Comparison of ENCODE assay signal across 19 mouse cellular contexts in the genomic region with DNA sequence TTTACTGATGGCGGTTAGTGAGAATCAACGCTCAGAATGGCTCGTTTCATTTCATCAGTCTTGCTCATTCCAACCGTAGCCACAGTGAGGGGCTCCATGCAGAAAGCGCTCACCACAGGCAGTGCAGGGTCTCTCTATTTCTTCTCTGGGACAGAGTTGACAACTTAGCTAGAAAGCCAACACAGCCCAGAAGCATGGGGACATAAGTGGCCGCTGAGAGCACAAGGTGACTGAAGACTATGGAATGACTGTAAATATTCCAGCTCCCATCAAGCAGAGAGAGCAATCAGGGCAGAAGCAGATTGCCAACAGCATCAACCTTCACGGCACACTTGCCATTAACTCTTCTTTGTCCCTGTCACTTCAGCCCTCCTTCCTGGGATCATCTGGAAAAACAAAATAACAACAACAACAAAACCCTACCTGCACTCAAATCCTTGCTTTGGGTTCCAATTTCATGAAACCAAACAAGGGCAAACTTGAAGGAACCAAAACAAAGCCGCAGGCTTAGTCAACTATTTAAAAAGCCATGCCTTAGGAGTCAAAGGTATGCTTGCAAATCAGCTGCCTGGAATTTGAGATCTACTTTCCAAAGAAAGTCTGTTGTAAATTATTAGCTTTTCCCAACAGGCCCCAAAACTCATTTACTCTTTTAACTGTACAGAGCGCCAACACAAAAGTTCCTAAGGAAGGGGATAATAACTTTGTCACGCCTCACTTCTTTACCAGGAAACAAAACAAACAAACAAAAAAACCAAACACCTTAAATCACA. TPM values are rescaled to one million over a fixed set of nuclear protein-coding genes. Genes with fewer than 3 reads are reported as not detected.
DNase-seq lines count a peak whose midpoint lies in the region; ATAC-seq lines count a peak whose summit lies in the region.
"Had no signal": no experiment of that assay in that cellular context is flagged by ENCODE, and none has a peak within 500 bp of the region (broad histone marks: within the 10 kb centered on the region; RNA-seq: fewer than 3 reads in every experiment).

No protein-coding gene starts in this region.

- H3K27me3 ChIP-seq in intestine, embryonic 15.5 days (replicated peaks), result no peaks in the 10 kb centered on the region
- H3K27me3 ChIP-seq in intestine, embryonic 16.5 days (replicated peaks; ENCODE audit: control insufficient read depth, insufficient read depth, low read length), result no peaks in the 10 kb centered on the region
- H3K27me3 ChIP-seq in embryonic facial prominence, embryonic 15.5 days, result no peaks in the 10 kb centered on the region
- H3K27me3 ChIP-seq in kidney, embryonic 14.5 days (ENCODE audit: control insufficient read depth, insufficient read depth, low read length), result no peaks in the 10 kb centered on the region
- no peaks in the 10 kb centered on the region for H3K27me3 ChIP-seq in limb, embryonic 12.5 days
- H3K27me3 ChIP-seq: midbrain, embryonic 12.5 days had no signal

- H3K4me2 ChIP-seq in intestine, embryonic 15.5 days (replicated peaks), result no peak overlapping the region
- no peak overlapping the region for H3K4me2 ChIP-seq in intestine, embryonic 16.5 days (ENCODE audit: low read depth, low read length)
- H3K4me2 ChIP-seq in embryonic facial prominence, embryonic 15.5 days (replicated peaks), result no peak overlapping the region
- peak overlapping the region; percentile 10; the same call in 1 of the 2 replicates for H3K4me2 ChIP-seq in kidney, embryonic 14.5 days (replicated peaks; ENCODE audit: low read depth, low read length)
- no peak overlapping the region for H3K4me2 ChIP-seq in limb, embryonic 12.5 days
- H3K4me2 ChIP-seq: heart, embryonic 11.5 days; hindbrain, embryonic 14.5 days; midbrain, embryonic 12.5 days had no signal

- DNase-seq in cerebellum, adult 18-20 months, result no peak
- no peak for DNase-seq in cerebellum, adult 11 months
- no peak for DNase-seq in gastrocnemius, postnatal 4 days (ENCODE audit: low spot score in 2 of 2)
- DNase-seq: adrenal gland, adult 2 months; cerebellum, adult 2 months; gastrocnemius, postnatal 14 days; liver; lung, adult 18-20 months had no signal

- 85% methylated on average over 10 of the region's 10 CpGs for WGBS in intestine, embryonic 15.5 days
- 82% methylated on average over 10 of the region's 10 CpGs for WGBS in intestine, embryonic 16.5 days
- WGBS in embryonic facial prominence, embryonic 15.5 days, result 69% methylated on average over 10 of the region's 10 CpGs
- WGBS in kidney, embryonic 14.5 days, result 46% methylated on average over 10 of the region's 10 CpGs
- WGBS in limb, embryonic 12.5 days, result 73% methylated on average over 10 of the region's 10 CpGs

- H3K4me3 ChIP-seq in intestine, embryonic 15.5 days (replicated peaks), result no peak overlapping the region
- no peak overlapping the region for H3K4me3 ChIP-seq in intestine, embryonic 16.5 days (ENCODE audit: low read length)
- no peak overlapping the region for H3K4me3 ChIP-seq in embryonic facial prominence, embryonic 15.5 days (replicated peaks)
- H3K4me3 ChIP-seq in kidney, embryonic 14.5 days (ENCODE audit: low read length), result no peak overlapping the region
- H3K4me3 ChIP-seq in limb, embryonic 12.5 days (replicated peaks), result no peak overlapping the region
- H3K4me3 ChIP-seq: layer of hippocampus, adult 2 months; midbrain, embryonic 12.5 days; myocyte had no signal

- 0 out of 2 replicates have a peak, but pooled peaks cover 1% of the 10 kb centered on the region for H3K4me1 ChIP-seq in intestine, embryonic 15.5 days (replicated peaks)
- H3K4me1 ChIP-seq in intestine, embryonic 16.5 days (ENCODE audit: control insufficient read depth, insufficient read depth, low read length), result peaks cover 8% of the 10 kb centered on the region
- H3K4me1 ChIP-seq in embryonic facial prominence, embryonic 15.5 days, result peaks cover 15% of the 10 kb centered on the region
- peaks cover 26% of the 10 kb centered on the region for H3K4me1 ChIP-seq in kidney, embryonic 14.5 days (ENCODE audit: control insufficient read depth, insufficient read depth, low read length)
- H3K4me1 ChIP-seq in limb, embryonic 12.5 days (replicated peaks), result peaks cover 26% of the 10 kb centered on the region

- no peaks in the 10 kb centered on the region for H3K36me3 ChIP-seq in intestine, embryonic 15.5 days
- no peaks in the 10 kb centered on the region for H3K36me3 ChIP-seq in intestine, embryonic 16.5 days (ENCODE audit: control insufficient read depth, insufficient read depth, low read length)
- H3K36me3 ChIP-seq in embryonic facial prominence, embryonic 15.5 days, result no peaks in the 10 kb centered on the region
- no peaks in the 10 kb centered on the region for H3K36me3 ChIP-seq in kidney, embryonic 14.5 days (ENCODE audit: control insufficient read depth, insufficient read depth, low read length)
- H3K36me3 ChIP-seq in limb, embryonic 12.5 days, result no peaks in the 10 kb centered on the region
- H3K36me3 ChIP-seq: midbrain, embryonic 12.5 days had no signal

- ATAC-seq in intestine, embryonic 15.5 days, result 0 out of 2 replicates have a peak, but pooled peaks have one; percentile 17
- no peak for ATAC-seq in intestine, embryonic 16.5 days
- no peak for ATAC-seq in embryonic facial prominence, embryonic 15.5 days (ENCODE audit: insufficient number of reproducible peaks, low FRiP score, low TSS enrichment, low read depth)
- ATAC-seq in kidney, embryonic 14.5 days (ENCODE audit: low FRiP score, low TSS enrichment), result peak; percentile 53; the same call in 1 of the 2 replicates
- ATAC-seq in limb, embryonic 12.5 days (ENCODE audit: insufficient number of reproducible peaks, insufficient read depth, low FRiP score, low TSS enrichment, low read depth), result no peak

- no peaks in the 10 kb centered on the region for H3K9me3 ChIP-seq in intestine, embryonic 15.5 days
- no peaks in the 10 kb centered on the region for H3K9me3 ChIP-seq in intestine, embryonic 16.5 days (ENCODE audit: control insufficient read depth, low read length)
- no peaks in the 10 kb centered on the region for H3K9me3 ChIP-seq in embryonic facial prominence, embryonic 15.5 days (replicated peaks)
- H3K9me3 ChIP-seq in kidney, embryonic 14.5 days (ENCODE audit: control insufficient read depth, low read length), result no peaks in the 10 kb centered on the region
- no peaks in the 10 kb centered on the region for H3K9me3 ChIP-seq in limb, embryonic 12.5 days
- H3K9me3 ChIP-seq: midbrain, embryonic 12.5 days had no signal

- no peak overlapping the region for H3K9ac ChIP-seq in intestine, embryonic 15.5 days
- no peak overlapping the region for H3K9ac ChIP-seq in intestine, embryonic 16.5 days (ENCODE audit: low read depth, low read length)
- H3K9ac ChIP-seq in embryonic facial prominence, embryonic 15.5 days, result no peak overlapping the region
- H3K9ac ChIP-seq in kidney, embryonic 14.5 days (ENCODE audit: low read depth, low read length), result no peak overlapping the region
- no peak overlapping the region for H3K9ac ChIP-seq in limb, embryonic 12.5 days (replicated peaks)
- H3K9ac ChIP-seq: hindbrain, embryonic 14.5 days; midbrain, embryonic 12.5 days had no signal

- H3K27ac ChIP-seq in intestine, embryonic 15.5 days, result no peak overlapping the region
- no peak overlapping the region for H3K27ac ChIP-seq in intestine, embryonic 16.5 days (ENCODE audit: low read length)
- H3K27ac ChIP-seq in embryonic facial prominence, embryonic 15.5 days (replicated peaks), result 0 out of 2 replicates have a peak overlapping the region, but pooled peaks have one; percentile 39
- peak overlapping the region; percentile 90 for H3K27ac ChIP-seq in kidney, embryonic 14.5 days (ENCODE audit: low read depth, low read length)
- peak overlapping the region; percentile 89 for H3K27ac ChIP-seq in limb, embryonic 12.5 days
- H3K27ac ChIP-seq: hindbrain, embryonic 14.5 days; layer of hippocampus, adult 2 months; macrophage; midbrain, embryonic 12.5 days had no signal

RNA-seq across cellular contexts. Expression of gene Osbpl3, which starts 36.3 kb away (rescaled TPM):
- polyA plus RNA-seq in intestine, embryonic 15.5 days (2015; fragmentation: Nextera tagmentation; extraction: Ambion mirVana), result 7.4 TPM in 2 replicates
- polyA plus RNA-seq in intestine, embryonic 16.5 days (2015; fragmentation: Nextera tagmentation; extraction: Ambion mirVana), result 7.0 and 9.0 TPM in 2 replicates
- 12.2 and 14.5 TPM in 2 replicates for polyA plus RNA-seq in embryonic facial prominence, embryonic 15.5 days (2015; fragmentation: Nextera tagmentation; extraction: Ambion mirVana)
- 11.4 and 17.0 TPM in 2 replicates for polyA plus RNA-seq in kidney, embryonic 14.5 days (2014; fragmentation: Nextera tagmentation; extraction: Ambion mirVana)
- 18.2 and 18.5 TPM in 2 replicates for polyA plus RNA-seq in limb, embryonic 12.5 days (2016; fragmentation: Nextera tagmentation; extraction: Ambion mirVana)
- 10 to 100 TPM in 1 of 2 experiments, 1 to 10 TPM in 1; 8.7 to 12.3 TPM for total RNA-seq in gastrocnemius, postnatal 4 days (2021)

Comparison
In these comparisons a context has a peak if more than half of its experiments do, and no peak if none do; other contexts are left out.
1. ATAC-seq: peak in intestine, embryonic 15.5 days (single experiment) and kidney, embryonic 14.5 days (single experiment); none in intestine, embryonic 16.5 days (single experiment), embryonic facial prominence, embryonic 15.5 days (single experiment) and limb, embryonic 12.5 days (single experiment).
2. H3K27ac ChIP-seq: peak in embryonic facial prominence, embryonic 15.5 days (single experiment), kidney, embryonic 14.5 days (single experiment) and limb, embryonic 12.5 days (single experiment); none in intestine, embryonic 15.5 days (single experiment) and intestine, embryonic 16.5 days (single experiment).